Mouse (Mus musculus): ENCODE results near the gene Mettl27.

Mettl27 gene

DNA sequence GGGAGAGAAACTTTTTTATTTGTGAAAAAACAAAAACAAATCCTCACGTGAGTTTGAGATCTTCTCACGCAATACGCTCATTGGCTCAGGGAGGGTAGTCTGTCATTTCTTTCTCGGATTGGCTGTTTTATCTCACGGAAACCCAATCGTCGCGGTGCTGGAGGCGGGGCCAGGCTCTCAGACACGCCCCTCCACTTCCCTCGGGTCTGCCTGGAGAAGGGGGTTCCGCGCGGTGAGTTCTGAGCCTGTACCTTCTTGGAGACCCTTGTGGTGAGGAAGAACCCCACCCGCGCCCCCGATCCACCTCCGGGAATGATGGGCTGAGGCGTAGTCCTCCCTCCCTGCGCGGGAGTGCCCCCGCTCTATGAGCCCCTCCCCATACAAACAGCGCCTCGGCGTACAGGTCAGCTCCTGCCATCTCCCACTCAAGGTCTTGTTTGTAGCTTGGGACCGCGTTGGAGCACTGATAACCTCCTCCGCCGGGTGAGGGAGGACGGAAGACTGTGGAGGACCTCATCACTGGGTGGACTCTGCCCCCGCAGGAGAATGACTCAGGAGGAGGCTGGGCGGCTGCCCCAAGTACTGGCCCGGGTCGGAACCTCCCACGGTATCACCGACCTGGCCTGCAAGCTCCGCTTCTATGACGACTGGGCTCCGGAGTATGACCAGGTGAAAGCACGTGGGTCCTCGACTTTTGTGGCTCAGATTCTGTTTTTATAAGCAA, at the start of gene Mettl27:
Gene Mettl27 (plus strand): TSS at position 190 of the 724 bp plus-strand sequence.
- DNase-seq (ENCODE audit: low spot score), result peak; percentile 88

- DNase-seq (ENCODE audit: low spot score), result peak; percentile 16
Measured at GRCm38 (mm10) chr5:134883077-134883476, 49.1 kb upstream of the Mettl27 start.

DNA sequence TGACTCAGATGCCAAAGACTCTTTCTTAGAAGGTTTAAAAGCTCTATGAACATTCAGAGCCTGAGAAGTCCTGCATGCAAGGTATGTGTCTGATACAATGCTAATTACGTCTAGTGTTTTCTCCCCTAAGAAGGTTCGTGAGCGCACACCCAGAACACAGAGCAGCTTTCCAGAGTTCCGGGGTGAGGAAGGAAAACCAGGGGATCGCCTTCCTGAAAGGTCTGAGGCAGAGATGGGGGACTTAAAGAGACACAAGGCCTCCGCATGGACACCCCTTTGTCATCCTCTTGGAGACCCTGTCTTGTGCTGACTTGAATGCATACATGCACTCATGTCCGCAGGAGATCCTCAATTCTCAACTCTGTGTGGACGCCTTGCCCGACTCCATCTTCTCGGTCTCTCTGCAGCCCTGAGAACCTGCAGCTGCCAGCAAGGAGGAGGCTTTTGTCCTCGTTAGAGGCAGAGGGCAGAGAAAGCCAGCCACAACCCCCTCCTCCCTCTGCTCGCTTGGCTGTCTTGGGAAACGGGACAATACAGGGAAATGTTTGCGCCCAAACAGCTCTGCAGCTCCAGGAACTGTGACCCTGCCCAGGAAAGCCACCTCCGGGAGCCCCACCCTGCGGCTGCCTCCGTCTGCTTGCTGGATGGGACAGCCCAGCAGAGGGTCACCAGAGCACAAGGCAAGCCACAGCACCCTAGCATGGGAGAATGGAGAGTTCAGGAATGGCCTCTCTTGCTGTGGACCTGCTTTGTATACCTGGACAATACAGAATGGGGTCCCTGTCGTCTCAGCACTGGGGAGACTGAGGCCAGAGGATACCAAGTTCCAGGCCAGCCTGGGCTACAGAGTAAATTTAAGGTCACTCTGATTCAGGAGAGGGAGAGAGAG, 44.5 kb upstream of the Mettl27 start:
- DNase-seq (ENCODE audit: low spot score), result peak; percentile 19

DNA sequence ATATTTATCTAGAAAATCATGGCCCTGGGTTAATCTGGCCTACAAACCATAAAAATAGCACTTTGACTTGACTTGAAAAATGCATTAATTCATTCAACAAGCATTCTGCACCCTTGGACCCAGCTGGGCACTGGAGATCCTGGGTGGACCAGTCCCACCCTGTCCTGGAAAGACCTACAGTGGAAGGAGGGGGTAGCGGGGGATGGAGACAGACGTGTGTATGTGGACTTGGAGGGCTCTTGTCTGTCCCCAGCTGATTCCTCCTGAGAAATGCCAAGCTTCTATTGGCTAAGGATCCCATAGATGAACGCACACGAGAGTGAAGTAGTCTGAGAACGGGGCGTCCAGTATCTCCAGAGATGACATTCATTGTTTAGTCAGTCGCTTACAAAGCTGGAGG, 43.7 kb upstream of the Mettl27 start:
- DNase-seq (ENCODE audit: low spot score), result no peak

- DNase-seq (ENCODE audit: low spot score), result no peak
Measured at GRCm38 (mm10) chr5:134890601-134891054, 41.5 kb upstream of the Mettl27 start.

DNA sequence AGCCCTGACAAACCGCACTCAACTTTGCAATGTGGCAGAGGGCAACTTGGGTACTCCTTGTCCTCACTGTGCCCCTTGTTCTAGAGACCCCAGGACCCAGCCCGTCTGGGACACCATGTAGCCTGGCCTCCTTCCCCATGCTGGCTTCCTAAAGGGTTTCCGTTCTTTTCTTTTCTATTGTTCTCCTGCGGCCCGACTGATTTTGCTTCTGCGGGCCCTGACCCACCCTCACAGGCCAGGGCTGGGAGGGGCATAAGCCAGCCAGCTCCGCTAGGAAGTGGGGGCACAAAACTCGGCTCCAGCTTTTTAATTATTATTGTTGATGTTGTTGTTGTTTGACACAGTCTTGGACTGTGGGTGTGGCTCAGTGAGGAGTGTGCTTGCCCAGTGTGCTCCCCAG, 40.6 kb upstream of the Mettl27 start:
- DNase-seq (ENCODE audit: low spot score), result no peak

- no peak for DNase-seq (ENCODE audit: low spot score)
Measured at GRCm38 (mm10) chr5:134892717-134893116, 39.5 kb upstream of the Mettl27 start.

- no peak for DNase-seq (ENCODE audit: low spot score)
Measured at GRCm38 (mm10) chr5:134895291-134895690, 36.9 kb upstream of the Mettl27 start.

DNA sequence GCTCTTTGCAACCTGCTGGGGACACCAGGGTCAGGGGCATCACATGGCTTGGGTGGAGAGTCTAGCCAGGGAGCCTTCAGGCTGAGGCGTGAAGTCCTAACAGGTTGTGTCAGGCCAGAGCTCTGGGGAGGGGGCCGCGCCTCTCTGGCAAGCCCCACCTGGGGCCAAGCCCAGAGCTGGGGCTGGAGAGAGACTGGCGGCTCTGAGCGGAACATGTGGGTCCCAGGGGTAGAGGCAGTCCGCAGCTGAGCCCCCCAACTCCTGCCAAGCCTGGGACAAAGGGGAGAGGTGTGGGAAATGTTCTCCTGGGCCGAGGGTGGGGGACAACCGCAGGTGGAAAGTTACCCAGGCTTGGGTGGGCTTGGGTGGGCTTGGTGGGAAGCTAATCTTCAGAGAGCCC, 35.2 kb upstream of the Mettl27 start:
- no peak for DNase-seq (ENCODE audit: low spot score)

- no peak for DNase-seq (ENCODE audit: low spot score)
Measured at GRCm38 (mm10) chr5:134897596-134897995, 34.6 kb upstream of the Mettl27 start.

GRCm38 (mm10) chr5:134901012-134901643, 31.0 kb upstream of the Mettl27 start:
- DNase-seq (ENCODE audit: low spot score), result peak; percentile 28

DNA sequence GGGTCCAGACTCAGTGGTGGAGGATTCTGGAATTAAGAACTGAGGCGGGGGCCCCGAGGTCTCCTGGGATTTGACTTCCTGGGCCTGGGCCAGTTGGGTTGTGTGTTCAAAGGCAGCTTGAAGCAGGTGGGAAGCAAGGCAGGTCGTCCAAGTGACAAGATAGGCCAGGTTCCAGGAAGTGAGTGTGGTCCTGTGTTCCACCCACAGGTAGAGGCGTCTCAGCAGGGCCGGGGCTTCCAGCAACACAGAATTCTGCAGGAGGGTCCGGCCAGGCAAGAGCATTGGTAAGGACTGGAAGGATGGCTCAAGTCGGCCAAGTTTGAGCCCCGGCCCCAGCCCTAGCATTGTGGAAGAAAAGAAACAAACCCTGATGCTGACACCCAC, 30.5 kb upstream of the Mettl27 start:
- DNase-seq (ENCODE audit: low spot score), result no peak

DNA sequence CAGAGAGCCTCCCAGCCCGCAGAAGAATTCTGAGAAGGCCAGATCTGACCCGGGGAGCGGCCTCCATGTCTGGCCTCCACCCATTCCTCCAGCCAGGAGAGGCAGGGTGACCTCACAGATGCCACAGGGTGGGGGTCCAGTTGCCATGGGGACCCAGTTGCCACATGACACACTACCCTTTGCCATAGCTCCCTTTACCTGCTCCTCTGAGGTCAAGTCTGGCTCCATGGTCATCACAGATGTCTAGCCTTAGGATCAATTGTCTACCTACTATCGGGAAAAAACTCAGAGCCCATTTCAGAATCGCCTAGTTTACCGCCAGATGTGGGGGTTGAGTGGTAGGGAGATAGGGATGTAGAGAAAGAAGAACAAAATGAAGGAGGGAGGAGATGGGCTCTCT, 25.5 kb upstream of the Mettl27 start, which contains the start of gene Tmem270:
Gene Tmem270 (minus strand): TSS at position 101 of the 400 bp plus-strand sequence.
- DNase-seq (ENCODE audit: low spot score), result no peak

GRCm38 (mm10) chr5:134907135-134907534, 25.0 kb upstream of the Mettl27 start:
- DNase-seq (ENCODE audit: low spot score), result peak; percentile 93

DNA sequence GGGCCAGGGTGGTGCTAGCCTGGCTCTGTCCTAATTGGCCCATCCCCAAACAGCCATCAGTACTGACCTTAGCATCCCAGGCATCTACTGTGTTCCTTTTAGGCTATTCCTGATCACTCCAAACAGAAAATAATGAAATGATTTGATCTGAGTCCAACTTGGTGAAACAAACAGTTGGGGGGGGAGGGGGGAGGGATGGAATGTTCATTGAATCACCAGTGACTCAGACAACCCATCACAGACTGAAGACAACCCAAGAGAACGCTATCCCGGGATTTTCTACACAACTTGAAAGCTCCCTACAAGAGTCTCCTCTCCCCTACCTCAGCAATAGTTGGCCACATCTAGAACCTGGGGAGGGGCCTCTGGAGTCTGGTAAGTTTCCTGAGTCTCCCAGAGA, 20.3 kb upstream of the Mettl27 start:
- DNase-seq (ENCODE audit: low spot score), result no peak

DNA sequence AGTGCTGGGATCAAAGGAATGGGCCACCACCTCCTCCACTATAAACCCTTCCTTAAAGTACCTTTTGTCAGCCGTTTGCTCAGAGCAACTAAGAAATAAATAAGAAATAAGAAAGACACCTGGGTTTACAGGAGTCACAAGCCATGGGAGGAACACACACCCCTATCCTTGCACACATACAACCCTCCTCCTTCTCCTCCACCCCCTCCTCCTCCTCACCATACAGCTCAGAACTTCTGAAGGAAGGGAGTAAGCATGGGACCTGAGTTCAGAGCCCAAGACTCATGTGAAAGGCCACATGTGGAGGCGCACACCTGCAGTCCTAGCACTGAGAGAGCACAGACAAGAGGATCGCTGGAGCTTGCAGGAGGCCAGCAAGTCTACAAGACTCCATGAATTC, 18.8 kb upstream of the Mettl27 start:
- no peak for DNase-seq (ENCODE audit: low spot score)

DNA sequence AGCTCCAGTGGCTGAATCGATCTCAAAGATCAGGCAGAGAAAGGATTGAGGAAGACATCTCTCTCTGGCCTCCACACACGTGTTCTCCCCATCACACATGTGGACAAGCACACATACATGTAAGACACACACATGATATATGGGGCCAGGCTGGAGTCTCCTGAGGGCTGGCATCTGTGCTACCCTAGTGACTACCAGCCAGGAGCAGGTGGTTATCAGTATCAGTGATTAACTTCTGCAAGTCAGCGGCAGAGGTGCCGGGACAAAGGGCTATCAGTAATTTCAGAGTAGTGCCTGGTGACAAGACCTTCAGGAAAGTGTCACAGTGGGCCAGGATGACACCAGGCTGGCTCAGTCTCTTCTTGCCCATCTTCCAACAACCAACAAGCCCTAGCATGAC, 18.4 kb upstream of the Mettl27 start:
- DNase-seq (ENCODE audit: low spot score), result no peak

GRCm38 (mm10) chr5:134914510-134914909, 17.7 kb upstream of the Mettl27 start:
- DNase-seq (ENCODE audit: low spot score), result no peak

GRCm38 (mm10) chr5:134915311-134915710, 16.9 kb upstream of the Mettl27 start, which contains the start of gene Cldn13:
Cldn13 (minus strand) TSS chr5:134915526.
- DNase-seq (ENCODE audit: low spot score), result no peak

- DNase-seq (ENCODE audit: low spot score), result peak; percentile 60
Measured at GRCm38 (mm10) chr5:134918071-134918832, 13.9 kb upstream of the Mettl27 start.

DNA sequence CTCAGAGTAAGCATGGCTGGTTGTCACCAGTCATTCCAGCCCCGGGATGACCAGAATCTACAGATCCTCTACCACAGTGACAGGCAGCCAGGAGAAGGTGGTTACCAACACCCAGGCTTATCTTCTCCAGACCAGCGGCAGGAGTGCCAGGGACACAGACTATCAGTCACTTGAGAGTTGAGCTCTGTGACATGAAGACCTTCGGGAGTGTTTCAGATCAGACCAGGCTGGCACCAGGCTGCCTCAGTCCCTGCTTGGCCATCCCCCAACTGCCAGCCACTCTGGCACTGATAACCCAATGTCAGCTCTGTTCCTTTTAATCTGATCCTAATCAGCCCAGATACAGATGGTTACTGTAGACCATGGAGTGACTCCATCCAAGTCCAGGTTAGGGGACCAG, 13.1 kb upstream of the Mettl27 start:
- no peak for DNase-seq (ENCODE audit: low spot score)

Data from ovary, postnatal 36 days (tissue).